ENCODE assay signal across 8 mouse cellular contexts in genomic region chrX:102159778-102160177, GRCm38 (mm10). TPM values are rescaled to one million over a fixed set of nuclear protein-coding genes. Genes with fewer than 3 reads are reported as not detected.
DNase-seq lines count a peak whose midpoint lies in the region; ATAC-seq and TF ChIP-seq lines count a peak whose summit lies in the region.

No protein-coding gene starts in this region.

- TF ChIP-seq EP300 in MEL (IDR thresholded peaks at IDR 0.05; ENCODE audit: low read depth in 1 of 2, low read length in 2 of 2) = no peak

- no peaks in the 10 kb centered on the region for H3K36me3 ChIP-seq in heart, embryonic 11.5 days (ENCODE audit: control insufficient read depth, insufficient read depth, low read length)
- peaks cover 0 to 13% of the 10 kb centered on the region in 2 experiments; a peak in 2 of 4 replicates for H3K36me3 ChIP-seq in MEL (ENCODE audit: control insufficient read depth in 1 of 2, insufficient read depth in 2 of 2, low read length in 2 of 2)
- no peaks in the 10 kb centered on the region for H3K36me3 ChIP-seq in hindbrain, embryonic 14.5 days (replicated peaks; ENCODE audit: control insufficient read depth, insufficient read depth)
- H3K36me3 ChIP-seq in forebrain, embryonic 10.5 days (replicated peaks) = peaks cover 2% of the 10 kb centered on the region

- no peaks in the 10 kb centered on the region for H3K9me3 ChIP-seq in heart, embryonic 11.5 days (replicated peaks; ENCODE audit: control insufficient read depth, low read length)
- no peaks in the 10 kb centered on the region for H3K9me3 ChIP-seq in MEL (replicated peaks; ENCODE audit: insufficient read depth, low read length)
- H3K9me3 ChIP-seq in hindbrain, embryonic 14.5 days (ENCODE audit: control insufficient read depth, low read length) = no peaks in the 10 kb centered on the region
- H3K9me3 ChIP-seq in forebrain, embryonic 10.5 days = no peaks in the 10 kb centered on the region

- no peak overlapping the region for H3K4me3 ChIP-seq in heart, embryonic 11.5 days (ENCODE audit: low read depth, low read length)
- no peak overlapping the region for H3K4me3 ChIP-seq in MEL (ENCODE audit: control insufficient read depth in 1 of 2, insufficient read depth in 1 of 2, low read depth in 2 of 2, low read length in 2 of 2)
- H3K4me3 ChIP-seq in hindbrain, embryonic 14.5 days (replicated peaks; ENCODE audit: low read length) = no peak overlapping the region
- no peak overlapping the region for H3K4me3 ChIP-seq in forebrain, embryonic 10.5 days

- no peaks in the 10 kb centered on the region for H3K4me1 ChIP-seq in heart, embryonic 11.5 days (ENCODE audit: control insufficient read depth, insufficient read depth, low read length)
- H3K4me1 ChIP-seq in MEL (ENCODE audit: control insufficient read depth in 1 of 2, insufficient read depth in 2 of 2, low read length in 2 of 2) = peaks cover 0 to 4% of the 10 kb centered on the region in 2 experiments; a peak in 2 of 4 replicates
- no peaks in the 10 kb centered on the region for H3K4me1 ChIP-seq in hindbrain, embryonic 14.5 days (replicated peaks; ENCODE audit: control insufficient read depth, insufficient read depth, low read length)
- no peaks in the 10 kb centered on the region for H3K4me1 ChIP-seq in forebrain, embryonic 10.5 days

- TF ChIP-seq POLR2A in MEL (IDR thresholded peaks at IDR 0.05; ENCODE audit: control insufficient read depth in 1 of 2, insufficient read depth in 1 of 2, low read depth in 1 of 2, low read length in 2 of 2, poor library complexity in 1 of 2) = no peak

- H3K27ac ChIP-seq in heart, embryonic 11.5 days (ENCODE audit: low read depth, low read length) = no peak overlapping the region
- H3K27ac ChIP-seq in MEL (ENCODE audit: control insufficient read depth, low read depth, low read length) = no peak overlapping the region
- no peak overlapping the region for H3K27ac ChIP-seq in hindbrain, embryonic 14.5 days
- H3K27ac ChIP-seq in forebrain, embryonic 10.5 days = no peak overlapping the region

- no peak overlapping the region for H3K9ac ChIP-seq in heart, embryonic 11.5 days (ENCODE audit: low read depth, low read length)
- H3K9ac ChIP-seq in MEL (ENCODE audit: control insufficient read depth, low read depth, low read length, poor library complexity, severe bottlenecking) = no peak overlapping the region
- H3K9ac ChIP-seq in hindbrain, embryonic 14.5 days = no peak overlapping the region

- H3K27me3 ChIP-seq in heart, embryonic 11.5 days (ENCODE audit: control insufficient read depth, insufficient read depth, low read length) = no peaks in the 10 kb centered on the region
- H3K27me3 ChIP-seq in MEL (ENCODE audit: control insufficient read depth in 1 of 2, insufficient read depth in 2 of 2, low read length in 2 of 2) = no peaks in the 10 kb centered on the region
- no peaks in the 10 kb centered on the region for H3K27me3 ChIP-seq in hindbrain, embryonic 14.5 days (ENCODE audit: control insufficient read depth, insufficient read depth, low read length)
- peaks cover 5% of the 10 kb centered on the region for H3K27me3 ChIP-seq in forebrain, embryonic 10.5 days (ENCODE audit: poor library complexity, severe bottlenecking)

- no peak; the same call in none of the 2 replicates for TF ChIP-seq RAD21 in MEL (IDR thresholded peaks at IDR 0.05; ENCODE audit: low read depth, low read length)

- DNase-seq in heart, postnatal 36 days = peak; percentile 22 to 27
- DNase-seq in 3T3-L1 (ENCODE audit: low read depth, low spot score) (peak; percentile 52), MEL (ENCODE audit: low read depth, low spot score) (peak; percentile 44)
- peak; percentile 7 to 10 for DNase-seq in gastrocnemius, adult 8-10 months (ENCODE audit: low spot score in 2 of 2)
- DNase-seq in naive thymus-derived CD4-positive, alpha-beta T cell, adult 2 months (ENCODE audit: low read depth) = peak; percentile 72
- no peak for DNase-seq in hindbrain, embryonic 14.5 days (ENCODE audit: low spot score)
- DNase-seq in forebrain, embryonic 10.5 days (ENCODE audit: extremely low spot score, low spot score) = no peak

- peak in 2 of 3 experiments; percentile 43 to 45; a peak in 5 of 6 replicates for TF ChIP-seq CTCF in MEL (IDR thresholded peaks at IDR 0.05 in 2 of 3, conservative IDR thresholded peaks at IDR 0.05 in 1 of 3; ENCODE audit: control insufficient read depth in 1 of 3, insufficient read depth in 1 of 3, low read depth in 2 of 3, low read length in 3 of 3, poor library complexity in 1 of 3, severe bottlenecking in 1 of 3)

- 51% methylated on average over 2 of the region's 2 CpGs for WGBS in heart, embryonic 11.5 days (ENCODE audit: insufficient replicate concordance)
- 42% methylated on average over 2 of the region's 2 CpGs for WGBS in hindbrain, embryonic 14.5 days
- WGBS in forebrain, embryonic 10.5 days = 47% methylated on average over 2 of the region's 2 CpGs

- H3K79me2 ChIP-seq in MEL (ENCODE audit: control insufficient read depth, insufficient read depth, low read length, poor library complexity) = peaks cover 16% of the 10 kb centered on the region

- ATAC-seq in heart, embryonic 11.5 days (replicated peaks; ENCODE audit: insufficient number of reproducible peaks, low FRiP score, low TSS enrichment) = no peak
- ATAC-seq in hindbrain, embryonic 14.5 days (ENCODE audit: low FRiP score) = no peak

- H3K4me2 ChIP-seq in heart, embryonic 11.5 days = no peak overlapping the region
- H3K4me2 ChIP-seq in hindbrain, embryonic 14.5 days (replicated peaks) = no peak overlapping the region

- intact Hi-C loops in heart, postnatal 36 days (cut with DNase I) = loop anchor here (2.0 kb wide), 1 partner anchor 319 kb away; no protein-coding TSS in a partner anchor

TF ChIP-seq in MEL, 35 proteins besides CTCF, POLR2A, EP300 and RAD21:
- TF ChIP-seq CHD2 (IDR thresholded peaks at IDR 0.05; ENCODE audit: low read length) (no peak), MEF2A (IDR thresholded peaks at IDR 0.05; ENCODE audit: extremely low read depth, insufficient replicate concordance, low read depth, low read length, poor library complexity, severe bottlenecking) (no peak), JUND (IDR thresholded peaks at IDR 0.05; ENCODE audit: low read depth, low read length) (no peak), GATA1 (IDR thresholded peaks at IDR 0.05; ENCODE audit: low read depth, low read length) (no peak), USF1 (IDR thresholded peaks at IDR 0.05; ENCODE audit: low read depth, low read length) (no peak), ZMIZ1 (IDR thresholded peaks at IDR 0.05; ENCODE audit: low read depth, low read length) (no peak), E2F4 (IDR thresholded peaks at IDR 0.05; ENCODE audit: borderline replicate concordance, low read depth, low read length) (no peak), TBP (IDR thresholded peaks at IDR 0.05; ENCODE audit: low read depth, low read length) (no peak), POLR2AphosphoS2 (IDR thresholded peaks at IDR 0.05; ENCODE audit: low read length) (no peak), KAT2A (conservative IDR thresholded peaks at IDR 0.05; ENCODE audit: low read depth, low read length) (no peak), USF2 (IDR thresholded peaks at IDR 0.05; ENCODE audit: borderline replicate concordance in 1 of 2, insufficient read depth in 1 of 2, low read depth in 1 of 2, low read length in 2 of 2) (no peak), ZC3H11A (IDR thresholded peaks at IDR 0.05; ENCODE audit: low read depth, low read length) (no peak), MAZ (IDR thresholded peaks at IDR 0.05; ENCODE audit: low read depth, low read length) (no peak), NRF1 (IDR thresholded peaks at IDR 0.05; ENCODE audit: insufficient read depth, low read depth, low read length, poor library complexity, severe bottlenecking) (no peak)

RNA-seq across cellular contexts. Expression of gene Ercc6l, which starts 2.9 kb away (rescaled TPM):
- under 1 TPM; 0.38 to 0.58 TPM for total RNA-seq in heart, postnatal 36 days (2021)
- polyA plus RNA-seq in heart, embryonic 11.5 days (2014; fragmentation: Nextera tagmentation; extraction: Ambion mirVana) = 9.8 and 13.3 TPM in 2 replicates
- 12.3 and 12.5 TPM in 2 replicates for total RNA-seq in MEL (2012; rRNA removed)
- 10 to 100 TPM; 14.1 to 27.3 TPM for polyA plus RNA-seq in MEL (2012; ENCODE audit: insufficient read depth in 1 of 2, insufficient read length in 2 of 2, low read depth in 1 of 2, low replicate concordance in 2 of 2, missing spikeins in 1 of 2)
- total RNA-seq in gastrocnemius, adult 8-10 months (2022) = under 1 TPM in 2 of 4 experiments, not detected in 2; 0.05 to 0.11 TPM
- 2.0 and 2.3 TPM in 2 replicates for polyA plus RNA-seq in hindbrain, embryonic 14.5 days (2014; fragmentation: Nextera tagmentation; extraction: Ambion mirVana)
- polyA plus RNA-seq in forebrain, embryonic 10.5 days (2016; fragmentation: Nextera tagmentation; extraction: Ambion mirVana) = 24.9 and 25.9 TPM in 2 replicates

RNA-seq across cellular contexts. Expression of gene Rps4x, which starts 29.4 kb away (rescaled TPM):
- total RNA-seq in heart, postnatal 36 days (2021) = 100 to 1,000 TPM; 623 to 693 TPM
- polyA plus RNA-seq in heart, embryonic 11.5 days (2014; fragmentation: Nextera tagmentation; extraction: Ambion mirVana) = 515 and 606 TPM in 2 replicates
- total RNA-seq in MEL (2012; rRNA removed) = 2,489 and 2,760 TPM in 2 replicates
- 1,000 to 10,000 TPM in 1 of 2 experiments, not detected in 1; 1,993 TPM for polyA plus RNA-seq in MEL (2012; ENCODE audit: insufficient read depth in 1 of 2, insufficient read length in 2 of 2, low read depth in 1 of 2, low replicate concordance in 2 of 2, missing spikeins in 1 of 2)
- 100 to 1,000 TPM; 493 to 583 (median 542) TPM for total RNA-seq in gastrocnemius, adult 8-10 months (2022)
- polyA plus RNA-seq in hindbrain, embryonic 14.5 days (2014; fragmentation: Nextera tagmentation; extraction: Ambion mirVana) = 408 and 462 TPM in 2 replicates
- 716 and 744 TPM in 2 replicates for polyA plus RNA-seq in forebrain, embryonic 10.5 days (2016; fragmentation: Nextera tagmentation; extraction: Ambion mirVana)

RNA-seq across cellular contexts. Expression of gene Pin4, which starts 40.5 kb away (rescaled TPM):
- total RNA-seq in heart, postnatal 36 days (2021) = 10 to 100 TPM; 16.2 to 18.8 TPM
- polyA plus RNA-seq in heart, embryonic 11.5 days (2014; fragmentation: Nextera tagmentation; extraction: Ambion mirVana) = 50.9 and 54.2 TPM in 2 replicates
- 120 and 122 TPM in 2 replicates for total RNA-seq in MEL (2012; rRNA removed)
- 10 to 100 TPM in 1 of 2 experiments, not detected in 1; 50.6 TPM for polyA plus RNA-seq in MEL (2012; ENCODE audit: insufficient read depth in 1 of 2, insufficient read length in 2 of 2, low read depth in 1 of 2, low replicate concordance in 2 of 2, missing spikeins in 1 of 2)
- total RNA-seq in gastrocnemius, adult 8-10 months (2022) = 10 to 100 TPM in 2 of 4 experiments, 1 to 10 TPM in 2; 7.1 to 29.0 (median 16.1) TPM
- 58.2 and 60.2 TPM in 2 replicates for polyA plus RNA-seq in hindbrain, embryonic 14.5 days (2014; fragmentation: Nextera tagmentation; extraction: Ambion mirVana)
- 78.2 and 79.9 TPM in 2 replicates for polyA plus RNA-seq in forebrain, embryonic 10.5 days (2016; fragmentation: Nextera tagmentation; extraction: Ambion mirVana)

Comparison
In these comparisons a context has a peak if more than half of its experiments do, and no peak if none do; other contexts are left out.
1. DNase-seq: peak in heart, postnatal 36 days (2 of 2), 3T3-L1 (single experiment), MEL (single experiment), gastrocnemius, adult 8-10 months (2 of 2) and naive thymus-derived CD4-positive, alpha-beta T cell, adult 2 months (single experiment); none in hindbrain, embryonic 14.5 days (single experiment) and forebrain, embryonic 10.5 days (single experiment).